Mouse (Mus musculus): Measurements from ENCODE around the gene Pls3. TPM values are rescaled to one million over a fixed set of nuclear protein-coding genes. Genes with fewer than 3 reads are reported as not detected.

The Pls3 gene
- polyA plus RNA-seq, 1 experiment from 2014 or later, result 31.4 TPM

DNA sequence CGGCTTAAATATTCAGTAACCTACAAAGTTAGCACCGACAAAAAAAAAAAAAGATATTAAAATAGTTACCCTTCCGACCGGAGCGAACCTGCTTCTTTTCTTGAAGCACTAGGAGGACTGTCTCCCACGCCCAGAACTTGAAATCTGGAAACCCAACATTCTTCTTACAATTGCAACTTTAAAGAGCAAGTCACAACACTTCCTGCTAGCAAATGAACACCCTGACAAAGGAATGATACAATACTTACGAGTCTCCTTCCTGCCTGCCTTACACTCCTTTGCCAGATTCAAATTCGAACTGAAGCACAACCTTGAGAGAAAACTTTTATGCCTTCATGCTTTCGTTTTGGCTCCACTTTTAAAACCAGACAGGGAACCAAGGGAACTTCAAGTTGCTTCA lies 32.1 kb downstream of the Pls3 start:
- ATAC-seq, result no peak
- no peaks in the 10 kb centered on the region for H3K27me3 ChIP-seq (ENCODE audit: control insufficient read depth, insufficient read depth, low read depth, low read length)
- 75% methylated on average over 9 of the region's 9 CpGs for WGBS
- H3K4me3 ChIP-seq (ENCODE audit: low read depth, low read length), result no peak overlapping the region
- no peak overlapping the region for H3K27ac ChIP-seq (ENCODE audit: low read length)
- H3K9me3 ChIP-seq (replicated peaks; ENCODE audit: control insufficient read depth, low read length, poor library complexity, severe bottlenecking), result no peaks in the 10 kb centered on the region
- no peak overlapping the region for H3K9ac ChIP-seq (ENCODE audit: low read depth, low read length)
- H3K36me3 ChIP-seq (ENCODE audit: control insufficient read depth, insufficient read depth, low read length), result no peaks in the 10 kb centered on the region
- H3K4me2 ChIP-seq (ENCODE audit: low read length), result no peak overlapping the region
- no peaks in the 10 kb centered on the region for H3K4me1 ChIP-seq (ENCODE audit: control insufficient read depth, insufficient read depth, low read length)

- H3K9ac ChIP-seq (ENCODE audit: low read depth, low read length), result no peak overlapping the region
- no peaks in the 10 kb centered on the region for H3K4me1 ChIP-seq (ENCODE audit: control insufficient read depth, insufficient read depth, low read length)
- no peak overlapping the region for H3K4me2 ChIP-seq (ENCODE audit: low read length)
- no peaks in the 10 kb centered on the region for H3K9me3 ChIP-seq (replicated peaks; ENCODE audit: control insufficient read depth, low read length, poor library complexity, severe bottlenecking)
- 77% methylated on average over 2 of the region's 2 CpGs for WGBS
- H3K36me3 ChIP-seq (ENCODE audit: control insufficient read depth, insufficient read depth, low read length), result no peaks in the 10 kb centered on the region
- no peaks in the 10 kb centered on the region for H3K27me3 ChIP-seq (ENCODE audit: control insufficient read depth, insufficient read depth, low read depth, low read length)
- no peak for ATAC-seq
- no peak overlapping the region for H3K27ac ChIP-seq (ENCODE audit: low read length)
- no peak overlapping the region for H3K4me3 ChIP-seq (ENCODE audit: low read depth, low read length)
Observed at GRCm38 (mm10) chrX:75842120-75842519, 32.9 kb downstream of the Pls3 start.

DNA sequence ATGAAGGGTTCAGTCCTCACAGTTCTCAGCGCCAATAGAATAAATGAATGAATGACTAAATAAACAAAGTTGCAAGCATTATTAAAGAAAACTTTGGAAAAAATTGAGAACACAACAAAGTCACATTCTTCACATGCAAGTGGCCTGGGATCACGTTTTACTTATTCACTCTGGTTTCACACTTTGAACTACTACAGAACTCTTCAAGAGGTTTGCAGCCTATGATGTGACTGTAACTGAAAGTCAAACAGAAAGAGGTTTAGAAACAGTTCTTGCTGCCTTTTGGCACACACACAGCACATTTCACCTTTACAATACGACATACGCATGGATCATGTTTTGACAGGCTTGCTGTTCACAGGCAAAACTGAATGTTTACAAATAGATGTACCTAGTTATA lies 34.7 kb downstream of the Pls3 start:
- Histone ChIP-seq H3K9me3 (replicated peaks; ENCODE audit: control insufficient read depth, low read length, poor library complexity, severe bottlenecking) (no peaks in the 10 kb centered on the region), H3K27ac (ENCODE audit: low read length) (no peak overlapping the region), H3K4me2 (ENCODE audit: low read length) (no peak overlapping the region), H3K36me3 (ENCODE audit: control insufficient read depth, insufficient read depth, low read length) (no peaks in the 10 kb centered on the region), H3K4me3 (ENCODE audit: low read depth, low read length) (no peak overlapping the region), H3K27me3 (ENCODE audit: control insufficient read depth, insufficient read depth, low read depth, low read length) (no peaks in the 10 kb centered on the region), H3K9ac (ENCODE audit: low read depth, low read length) (no peak overlapping the region), H3K4me1 (ENCODE audit: control insufficient read depth, insufficient read depth, low read length) (no peaks in the 10 kb centered on the region)
- 83% methylated on average over 4 of the region's 4 CpGs for WGBS
- no peak for ATAC-seq

DNA sequence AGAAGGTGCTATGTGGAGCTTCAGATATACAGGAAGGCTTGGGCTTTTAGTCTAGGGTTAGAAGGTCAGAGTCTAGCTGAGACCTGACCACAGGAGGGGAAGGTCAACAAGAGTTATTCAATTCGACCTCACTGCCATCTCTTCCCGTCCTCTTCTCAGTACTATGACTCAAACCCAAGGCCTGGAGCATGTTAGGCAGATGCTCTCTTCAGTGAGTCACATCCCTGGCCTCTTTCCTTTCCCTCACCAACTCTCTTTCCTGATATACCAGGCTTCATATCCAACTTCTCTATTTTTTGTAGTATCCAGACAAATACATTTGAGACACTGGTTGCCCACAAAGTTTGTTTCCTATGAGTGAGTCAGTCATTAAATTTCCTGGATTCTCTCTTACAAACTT lies 40.1 kb downstream of the Pls3 start:
- H3K27me3 ChIP-seq (ENCODE audit: control insufficient read depth, insufficient read depth, low read depth, low read length), result no peaks in the 10 kb centered on the region
- no peak for ATAC-seq
- H3K4me3 ChIP-seq (ENCODE audit: low read depth, low read length), result no peak overlapping the region
- no peak overlapping the region for H3K27ac ChIP-seq (ENCODE audit: low read length)
- no peaks in the 10 kb centered on the region for H3K4me1 ChIP-seq (ENCODE audit: control insufficient read depth, insufficient read depth, low read length)
- H3K9ac ChIP-seq (ENCODE audit: low read depth, low read length), result no peak overlapping the region
- H3K36me3 ChIP-seq (ENCODE audit: control insufficient read depth, insufficient read depth, low read length), result no peaks in the 10 kb centered on the region
- H3K9me3 ChIP-seq (replicated peaks; ENCODE audit: control insufficient read depth, low read length, poor library complexity, severe bottlenecking), result no peaks in the 10 kb centered on the region
- 76% methylated on average over 2 of the region's 2 CpGs for WGBS
- H3K4me2 ChIP-seq (ENCODE audit: low read length), result no peak overlapping the region

DNA sequence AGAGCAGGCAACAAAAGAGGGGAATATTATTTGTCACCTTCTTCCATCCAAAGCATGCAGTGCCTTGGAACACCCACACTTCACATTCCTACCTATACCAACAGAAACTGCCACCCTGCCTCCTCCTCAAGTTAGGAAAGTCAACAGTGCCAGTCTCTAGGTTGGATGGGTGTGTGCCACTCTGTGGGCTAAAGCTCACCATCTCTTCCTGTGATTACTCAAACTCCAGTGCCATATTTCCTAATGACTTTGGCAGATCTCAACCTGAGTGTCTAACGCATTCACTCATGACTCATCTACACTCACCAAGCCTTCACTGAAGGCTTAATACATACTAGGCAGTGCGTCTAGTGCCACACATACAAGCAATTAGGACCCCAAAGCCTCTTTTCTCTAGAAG lies 40.7 kb downstream of the Pls3 start:
- no peak for ATAC-seq
- Histone ChIP-seq H3K4me1 (ENCODE audit: control insufficient read depth, insufficient read depth, low read length) (no peaks in the 10 kb centered on the region), H3K36me3 (ENCODE audit: control insufficient read depth, insufficient read depth, low read length) (no peaks in the 10 kb centered on the region), H3K4me3 (ENCODE audit: low read depth, low read length) (no peak overlapping the region), H3K27ac (ENCODE audit: low read length) (no peak overlapping the region), H3K9me3 (replicated peaks; ENCODE audit: control insufficient read depth, low read length, poor library complexity, severe bottlenecking) (no peaks in the 10 kb centered on the region), H3K4me2 (ENCODE audit: low read length) (no peak overlapping the region), H3K27me3 (ENCODE audit: control insufficient read depth, insufficient read depth, low read depth, low read length) (no peaks in the 10 kb centered on the region), H3K9ac (ENCODE audit: low read depth, low read length) (no peak overlapping the region)
- WGBS, result 92% methylated on average over 2 of the region's 2 CpGs

DNA sequence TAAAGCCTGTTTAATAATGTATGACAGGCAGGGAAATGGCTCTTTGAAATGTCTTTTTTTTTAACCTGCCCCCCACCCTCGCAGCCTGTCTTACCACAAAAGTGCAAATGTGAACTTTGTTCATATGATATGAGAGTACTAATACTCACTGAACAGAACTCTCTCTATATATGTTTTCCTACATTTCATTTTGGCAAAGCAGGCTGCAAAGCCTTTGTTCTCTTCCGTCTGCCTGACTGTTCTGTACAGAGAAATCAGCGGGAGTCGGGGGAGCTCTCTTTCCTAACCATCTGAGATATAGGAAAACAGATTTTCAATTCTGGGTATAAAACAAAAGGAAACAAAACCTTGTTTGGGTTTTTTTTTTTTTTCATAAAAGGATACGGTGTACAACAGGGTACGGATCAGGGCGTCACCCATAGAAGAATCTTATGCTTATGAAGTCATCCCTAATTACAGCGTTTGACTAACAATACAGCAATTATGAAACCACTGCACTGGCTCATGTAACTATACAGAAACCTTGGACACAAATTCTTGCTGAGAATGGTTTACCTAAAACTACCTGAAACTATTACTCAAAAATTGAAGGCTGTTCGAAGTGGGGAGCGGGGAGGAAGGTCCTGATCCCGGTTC lies 41.9 kb downstream of the Pls3 start:
- no peak overlapping the region for H3K4me2 ChIP-seq (ENCODE audit: low read length)
- H3K27me3 ChIP-seq (ENCODE audit: control insufficient read depth, insufficient read depth, low read depth, low read length), result no peaks in the 10 kb centered on the region
- ATAC-seq, result peak; percentile 68
- 54% methylated on average over 11 of the region's 11 CpGs for WGBS
- H3K9me3 ChIP-seq (replicated peaks; ENCODE audit: control insufficient read depth, low read length, poor library complexity, severe bottlenecking), result no peaks in the 10 kb centered on the region
- no peaks in the 10 kb centered on the region for H3K4me1 ChIP-seq (ENCODE audit: control insufficient read depth, insufficient read depth, low read length)
- H3K27ac ChIP-seq (ENCODE audit: low read length), result peak overlapping the region; percentile 47; the same call in 1 of the 2 replicates
- H3K36me3 ChIP-seq (ENCODE audit: control insufficient read depth, insufficient read depth, low read length), result no peaks in the 10 kb centered on the region
- H3K4me3 ChIP-seq (ENCODE audit: low read depth, low read length), result no peak overlapping the region
- H3K9ac ChIP-seq (ENCODE audit: low read depth, low read length), result no peak overlapping the region

DNA sequence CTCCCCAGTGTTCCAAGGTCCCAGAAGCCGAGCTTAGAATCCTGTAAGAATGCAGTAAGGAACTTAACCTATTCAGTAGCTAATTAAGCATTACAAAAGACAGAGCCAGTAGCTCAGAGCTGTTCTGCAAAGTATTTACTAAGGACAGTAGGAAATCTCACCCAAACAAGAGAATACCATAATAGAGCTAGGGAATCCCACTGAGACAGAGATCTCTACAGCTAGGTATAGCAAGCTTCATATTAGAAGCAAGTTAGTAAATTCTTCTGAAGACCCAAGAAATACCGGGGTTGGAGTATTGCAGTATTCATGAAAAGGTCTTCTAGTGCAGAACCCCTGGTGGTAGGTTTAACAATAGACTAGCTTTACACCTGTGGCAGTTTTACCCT lies 45.1 kb downstream of the Pls3 start:
- no peak for ATAC-seq
- 9% methylated on average over 2 of the region's 2 CpGs for WGBS
- no peaks in the 10 kb centered on the region for H3K27me3 ChIP-seq (ENCODE audit: control insufficient read depth, insufficient read depth, low read depth, low read length)

GRCm38 (mm10) chrX:75829240-75829866 lies 45.6 kb downstream of the Pls3 start:
- Histone ChIP-seq H3K36me3 (ENCODE audit: control insufficient read depth, insufficient read depth, low read length) (no peaks in the 10 kb centered on the region), H3K9ac (ENCODE audit: low read depth, low read length) (no peak overlapping the region), H3K4me3 (ENCODE audit: low read depth, low read length) (no peak overlapping the region), H3K4me1 (ENCODE audit: control insufficient read depth, insufficient read depth, low read length) (no peaks in the 10 kb centered on the region), H3K27ac (ENCODE audit: low read length) (no peak overlapping the region), H3K4me2 (ENCODE audit: low read length) (no peak overlapping the region), H3K27me3 (ENCODE audit: control insufficient read depth, insufficient read depth, low read depth, low read length) (no peaks in the 10 kb centered on the region), H3K9me3 (replicated peaks; ENCODE audit: control insufficient read depth, low read length, poor library complexity, severe bottlenecking) (no peaks in the 10 kb centered on the region)
- 52% methylated on average over 7 of the region's 7 CpGs for WGBS
- no peak for ATAC-seq

More for the DNA sequence above, 45.1 kb downstream of the Pls3 start:
- H3K36me3 ChIP-seq (ENCODE audit: control insufficient read depth, insufficient read depth, low read length), result no peaks in the 10 kb centered on the region
- no peak overlapping the region for H3K27ac ChIP-seq (ENCODE audit: low read length)
- H3K9ac ChIP-seq (ENCODE audit: low read depth, low read length), result no peak overlapping the region
- H3K4me1 ChIP-seq (ENCODE audit: control insufficient read depth, insufficient read depth, low read length), result no peaks in the 10 kb centered on the region
- H3K4me2 ChIP-seq (ENCODE audit: low read length), result no peak overlapping the region
- H3K9me3 ChIP-seq (replicated peaks; ENCODE audit: control insufficient read depth, low read length, poor library complexity, severe bottlenecking), result no peaks in the 10 kb centered on the region
- H3K4me3 ChIP-seq (ENCODE audit: low read depth, low read length), result no peak overlapping the region

- no peak overlapping the region for H3K27ac ChIP-seq (ENCODE audit: low read length)
- no peak for ATAC-seq
- WGBS, result 77% methylated on average over 1 of the region's 1 CpGs
- H3K27me3 ChIP-seq (ENCODE audit: control insufficient read depth, insufficient read depth, low read depth, low read length), result no peaks in the 10 kb centered on the region
- no peak overlapping the region for H3K4me3 ChIP-seq (ENCODE audit: low read depth, low read length)
- no peaks in the 10 kb centered on the region for H3K36me3 ChIP-seq (ENCODE audit: control insufficient read depth, insufficient read depth, low read length)
- H3K4me2 ChIP-seq (ENCODE audit: low read length), result no peak overlapping the region
- no peak overlapping the region for H3K9ac ChIP-seq (ENCODE audit: low read depth, low read length)
- no peaks in the 10 kb centered on the region for H3K4me1 ChIP-seq (ENCODE audit: control insufficient read depth, insufficient read depth, low read length)
- H3K9me3 ChIP-seq (replicated peaks; ENCODE audit: control insufficient read depth, low read length, poor library complexity, severe bottlenecking), result no peaks in the 10 kb centered on the region
Observed at GRCm38 (mm10) chrX:75818647-75819271, 56.2 kb downstream of the Pls3 start.

Measured in midbrain, embryonic 16.5 days (tissue).